Mouse (Mus musculus): ENCODE results near the gene Pigm.

The Pigm gene

DNA sequence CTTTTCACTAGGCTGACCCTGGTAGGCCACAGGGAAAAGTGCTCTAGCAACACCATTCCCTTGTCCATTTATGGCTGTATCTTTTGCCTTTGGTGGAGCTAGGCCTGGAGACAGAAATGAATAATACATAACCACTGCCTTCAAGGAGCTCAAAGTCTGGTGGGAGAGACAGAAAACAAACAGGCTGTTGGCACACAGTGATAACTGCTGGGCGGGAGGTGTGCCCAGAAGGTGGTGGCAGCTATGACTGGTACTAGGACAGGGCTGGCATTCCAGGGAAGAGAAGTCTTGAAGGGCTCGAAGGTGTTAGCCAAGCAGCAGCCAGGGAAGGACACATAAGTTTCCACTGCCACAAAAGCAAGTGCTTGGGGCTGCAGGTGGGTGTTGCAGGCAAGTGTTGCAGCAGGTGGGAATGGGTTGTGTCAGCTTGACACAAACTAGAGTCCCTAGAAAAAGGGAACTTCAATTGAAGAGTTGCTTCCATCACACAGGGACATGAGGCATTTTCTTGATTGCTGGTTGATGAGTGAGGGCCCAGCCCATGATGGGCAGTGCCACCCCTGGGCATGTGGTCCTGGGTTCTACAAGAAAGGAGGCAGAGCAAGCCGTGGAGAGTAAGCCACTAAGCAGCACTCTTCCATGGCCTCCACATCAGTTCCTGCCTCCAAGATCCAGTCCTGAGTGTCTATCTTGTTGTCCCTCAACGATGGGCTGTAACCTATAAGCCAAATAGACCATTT is 37.3 kb downstream of the Pigm start:
- no peak for DNase-seq (ENCODE audit: low read depth, low spot score)

GRCm38 (mm10) chr1:172414231-172414585 is 37.9 kb downstream of the Pigm start:
- DNase-seq (ENCODE audit: low read depth, low spot score): no peak

DNA sequence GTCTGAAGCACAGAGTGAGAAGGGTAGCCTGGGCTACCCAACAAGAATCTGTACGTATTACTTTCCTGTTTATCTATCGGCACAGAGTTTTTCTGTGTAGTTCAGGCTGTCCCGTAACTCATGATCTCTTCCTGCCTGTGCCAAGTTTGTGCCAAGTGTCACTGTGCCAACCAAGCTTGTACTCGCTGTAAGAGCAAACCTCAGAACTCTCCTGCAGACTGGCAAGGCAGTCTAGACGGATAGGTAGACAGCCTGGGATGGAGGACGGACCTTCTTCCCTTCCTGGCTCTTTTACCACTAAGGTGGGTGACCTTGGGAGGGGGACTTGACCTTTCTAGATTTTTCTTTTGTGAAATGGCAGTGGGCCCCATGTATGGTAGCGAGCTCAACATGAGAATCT is 38.7 kb downstream of the Pigm start:
- no peak for DNase-seq (ENCODE audit: low read depth, low spot score)

DNA sequence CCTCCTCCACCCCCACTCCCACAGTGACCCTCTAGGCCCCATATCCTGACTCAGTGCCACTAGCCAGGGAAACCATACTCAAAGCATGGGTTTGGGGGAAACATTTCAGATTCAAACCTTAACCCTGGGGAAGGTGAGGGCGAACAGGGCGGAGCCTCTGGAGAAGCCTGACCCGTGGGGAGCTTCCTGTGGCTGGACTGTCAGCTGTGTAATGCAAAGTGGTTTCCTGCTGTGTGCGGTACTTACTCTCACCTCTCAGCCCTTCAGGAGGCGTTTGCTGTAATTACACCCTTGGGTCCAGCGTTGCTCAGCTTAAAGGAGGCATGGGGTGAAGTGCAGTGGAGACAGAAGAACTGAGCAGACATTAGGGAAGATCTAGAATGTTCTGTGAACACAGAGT is 41.8 kb downstream of the Pigm start:
- DNase-seq (ENCODE audit: low read depth, low spot score): peak; percentile 24

GRCm38 (mm10) chr1:172418642-172419041 is 42.3 kb downstream of the Pigm start:
- no peak for DNase-seq (ENCODE audit: low read depth, low spot score)

- no peak for DNase-seq (ENCODE audit: low read depth, low spot score)
Observed at GRCm38 (mm10) chr1:172420181-172420580, 43.8 kb downstream of the Pigm start.

DNA sequence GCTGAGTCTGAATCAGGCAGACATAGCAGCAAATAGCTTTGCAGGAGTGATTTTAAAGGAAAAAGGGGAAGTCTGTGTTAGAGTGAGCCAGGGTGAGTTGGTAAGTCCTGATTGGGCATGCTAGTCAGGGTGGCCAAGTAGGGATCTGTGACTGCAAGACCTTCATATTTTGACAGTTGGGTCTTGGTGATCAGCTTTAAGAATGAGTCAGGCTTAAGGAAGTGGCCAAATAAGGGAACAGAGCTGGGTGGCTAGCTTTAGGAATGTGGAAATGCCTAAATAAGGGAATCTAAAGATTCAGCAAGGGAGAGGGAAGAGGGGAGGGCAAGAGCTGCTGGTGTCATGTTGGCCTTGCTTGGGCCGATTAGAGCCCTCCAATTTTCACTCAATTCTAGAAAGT is 47.0 kb downstream of the Pigm start:
- DNase-seq (ENCODE audit: low read depth, low spot score): no peak

DNA sequence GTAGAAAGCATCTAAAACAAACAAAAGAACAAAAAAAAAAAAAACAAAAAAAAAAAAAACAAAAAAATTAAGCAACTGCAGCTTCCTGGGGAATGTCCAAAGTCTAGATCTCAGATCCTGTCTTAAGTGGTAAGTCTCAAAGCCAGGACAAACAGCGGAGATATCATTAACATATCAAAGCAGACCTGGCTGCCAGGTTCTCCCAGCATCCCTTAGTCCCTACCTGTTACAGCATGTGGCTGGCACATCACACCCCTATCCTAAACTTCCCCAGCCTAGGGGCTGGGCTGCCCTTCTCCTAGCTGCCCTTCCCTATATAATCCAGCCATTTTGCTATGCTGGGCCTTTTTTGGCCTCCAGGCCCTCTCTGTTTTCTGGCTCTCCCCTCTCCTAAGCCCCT is 50.1 kb downstream of the Pigm start:
- no peak for DNase-seq (ENCODE audit: low read depth, low spot score)

GRCm38 (mm10) chr1:172427841-172428240 is 51.5 kb downstream of the Pigm start:
- DNase-seq (ENCODE audit: low read depth, low spot score): no peak

DNA sequence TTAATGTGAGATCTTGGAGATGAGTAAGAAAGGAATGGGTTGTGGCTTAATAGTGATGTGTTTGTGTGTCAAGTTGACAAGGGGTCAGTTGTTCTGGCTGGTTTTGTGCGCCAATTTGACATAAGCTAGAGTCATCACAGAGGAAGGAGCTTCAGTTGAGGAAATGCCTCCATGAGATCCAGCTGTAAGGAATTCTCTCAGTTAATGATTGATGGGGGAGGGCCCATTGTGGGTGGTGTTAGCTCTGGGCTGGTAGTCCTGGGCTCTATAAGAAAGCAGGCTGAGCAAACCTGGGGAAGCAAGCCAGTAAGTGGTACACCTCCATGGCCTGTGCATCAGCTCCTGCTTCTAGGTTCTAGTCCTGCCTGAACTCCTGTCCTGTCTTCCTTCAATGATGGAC is 52.3 kb downstream of the Pigm start:
- no peak for DNase-seq (ENCODE audit: low read depth, low spot score)

- no peak for DNase-seq (ENCODE audit: low read depth, low spot score)
Observed at GRCm38 (mm10) chr1:172430731-172431220, 54.4 kb downstream of the Pigm start.

DNA sequence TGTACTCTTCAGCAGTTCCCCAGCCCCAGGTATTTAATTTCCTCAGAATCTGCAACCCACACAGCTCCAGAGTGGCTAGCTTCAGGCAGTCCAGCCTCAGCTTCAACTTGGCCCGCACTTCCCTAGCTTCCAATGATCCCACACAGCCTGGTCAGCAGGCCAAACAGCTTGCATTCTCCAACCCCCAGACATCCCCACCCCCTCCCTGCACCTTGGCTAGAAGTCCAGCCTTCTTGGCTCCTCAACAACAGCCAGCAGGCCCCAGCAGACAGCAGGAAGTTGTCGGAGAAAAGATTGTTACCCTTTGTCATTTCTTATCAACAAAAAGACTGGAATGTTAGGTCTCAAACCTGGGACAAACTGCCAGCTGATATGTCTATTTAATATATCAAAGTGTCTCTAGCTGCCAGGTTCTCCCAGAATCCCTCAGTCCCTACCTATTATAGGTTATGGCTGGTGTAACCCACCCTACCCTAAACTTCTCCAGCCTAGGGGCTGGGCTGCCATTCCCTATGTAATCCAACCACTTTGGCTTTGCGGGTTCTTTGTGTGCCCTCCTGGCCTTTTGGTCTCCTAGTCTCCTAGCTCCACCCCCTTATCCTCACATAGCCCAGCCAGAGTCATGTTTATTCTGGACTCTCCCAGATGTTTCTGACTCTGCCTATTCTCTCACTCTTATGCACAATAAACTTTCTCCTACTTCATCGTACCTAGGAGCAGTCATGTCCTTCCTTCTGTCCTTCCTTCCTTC is 55.7 kb downstream of the Pigm start:
- DNase-seq (ENCODE audit: low read depth, low spot score): no peak

DNA sequence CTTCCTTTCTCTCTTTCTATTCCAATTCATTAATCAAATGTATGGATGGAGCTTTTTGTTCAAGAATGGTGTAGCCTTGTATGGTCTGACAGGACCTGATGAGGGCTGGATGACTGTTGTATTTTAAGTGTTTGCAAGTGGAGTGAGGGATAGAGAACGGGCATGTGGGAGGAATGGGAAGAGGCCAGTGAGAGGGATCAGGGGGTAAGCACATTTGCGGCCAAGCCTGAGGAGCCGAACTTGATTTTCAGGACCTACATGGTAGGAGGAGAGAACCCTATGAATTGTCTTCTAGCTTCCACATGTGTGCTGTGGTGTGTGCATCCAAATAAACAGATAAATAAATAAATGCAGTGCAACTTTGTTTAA is 56.2 kb downstream of the Pigm start:
- DNase-seq (ENCODE audit: low read depth, low spot score): no peak

DNA sequence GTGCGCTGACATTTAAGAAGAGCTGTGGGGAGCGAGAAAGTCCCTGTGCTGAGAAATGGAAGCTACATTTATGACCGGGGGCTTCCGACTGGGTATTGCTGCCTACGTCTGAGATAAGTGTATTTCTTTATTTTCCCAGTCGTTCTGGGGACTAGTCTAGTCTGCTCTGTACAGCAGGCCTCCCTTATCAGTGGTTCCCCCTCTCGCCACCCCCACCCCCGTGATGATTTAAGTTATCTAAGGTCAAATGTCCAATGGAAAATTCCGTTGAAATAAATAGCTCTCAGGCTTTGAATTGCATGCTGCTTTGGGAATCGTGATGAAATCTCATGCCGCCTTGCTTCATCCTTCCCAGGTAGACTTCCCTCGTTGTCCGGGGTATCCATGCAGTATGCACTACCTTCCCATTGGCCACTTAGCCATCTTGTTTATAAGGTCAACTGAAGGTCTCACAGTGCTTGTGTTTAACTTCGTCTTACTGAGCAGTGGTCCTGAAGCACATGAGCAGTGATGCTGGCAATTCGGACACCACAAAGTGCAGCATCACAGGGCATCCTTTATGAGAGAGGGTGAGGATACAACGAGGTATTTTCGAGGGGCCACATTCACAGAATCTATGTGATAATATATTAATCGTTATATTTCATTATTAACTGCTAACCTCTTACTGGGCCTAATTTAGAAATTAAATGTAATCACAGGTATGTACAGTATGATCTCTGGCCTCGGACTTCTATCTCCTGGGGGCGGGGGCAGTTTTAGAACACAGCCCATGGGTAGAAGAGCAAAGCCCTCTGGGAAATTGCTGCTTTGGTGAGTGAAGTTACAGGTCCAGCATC is 56.9 kb downstream of the Pigm start:
- DNase-seq (ENCODE audit: low read depth, low spot score): no peak

Data from WW6 (cell line).